Mouse (Mus musculus): ENCODE results near the gene Arhgef11. TPM values are rescaled to one million over a fixed set of nuclear protein-coding genes. Genes with fewer than 3 reads are reported as not detected.

Gene Arhgef11
- polyA plus RNA-seq, 1 experiment from 2014 or later = 17.5 TPM

DNA sequence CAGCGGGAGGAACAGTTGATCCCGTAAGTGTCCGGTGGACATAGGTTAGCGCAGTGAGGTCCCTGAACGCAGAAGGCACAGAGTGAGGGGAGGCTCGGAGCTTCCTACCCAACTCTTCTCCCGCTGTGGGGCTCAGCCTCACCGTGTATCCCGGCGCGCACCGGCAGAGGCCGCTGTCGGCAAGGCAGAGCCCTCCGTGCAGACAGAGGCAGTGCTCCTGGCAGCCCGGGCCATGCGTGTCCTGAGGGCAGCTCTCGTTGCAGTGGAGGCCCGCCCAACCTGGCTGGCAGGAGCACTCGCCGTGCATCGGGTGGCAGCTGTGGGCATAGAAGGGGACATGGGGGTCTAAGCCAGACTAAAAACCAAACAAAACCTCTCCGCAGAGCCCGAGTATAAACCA is 138.6 kb downstream of the Arhgef11 start:
- 6% methylated on average over 24 of the region's 24 CpGs for WGBS

DNA sequence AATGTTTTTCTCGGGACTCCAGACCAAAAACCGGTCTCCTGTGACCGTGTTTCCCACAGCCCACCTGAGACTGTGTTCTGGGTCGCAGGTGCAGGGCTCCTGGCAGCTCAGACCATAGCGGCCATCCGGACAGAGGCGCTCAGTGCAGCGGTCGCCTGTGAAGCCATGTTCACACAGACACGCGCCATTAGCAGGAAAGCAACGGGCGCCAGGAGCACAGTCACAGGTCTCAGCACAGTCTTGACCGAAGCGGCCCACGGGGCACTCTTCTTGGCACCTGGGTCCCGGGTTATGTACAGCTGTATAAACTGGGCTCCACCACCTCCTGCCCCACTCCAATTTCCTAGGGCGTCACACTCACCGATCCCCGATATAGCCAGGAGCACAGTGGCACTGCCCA is 139.1 kb downstream of the Arhgef11 start:
- H3K9ac ChIP-seq (replicated peaks; ENCODE audit: low read depth, low read length) = no peak overlapping the region
- H3K36me3 ChIP-seq (ENCODE audit: control insufficient read depth, insufficient read depth, low read length) = peaks cover 7% of the 10 kb centered on the region
- 52% methylated on average over 20 of the region's 20 CpGs for WGBS
- no peak overlapping the region for H3K27ac ChIP-seq (ENCODE audit: low read length)
- ATAC-seq (ENCODE audit: insufficient number of reproducible peaks, insufficient read depth, low FRiP score, low read depth) = 0 out of 2 replicates have a peak, but pooled peaks have one; percentile 3
- no peaks in the 10 kb centered on the region for H3K27me3 ChIP-seq (ENCODE audit: control insufficient read depth, insufficient read depth, low read length)
- H3K9me3 ChIP-seq (ENCODE audit: control insufficient read depth, low read depth, low read length) = no peaks in the 10 kb centered on the region
- H3K4me3 ChIP-seq (ENCODE audit: low read depth, low read length) = no peak overlapping the region
- 0 out of 2 replicates have a peak, but pooled peaks cover 3% of the 10 kb centered on the region for H3K4me1 ChIP-seq (ENCODE audit: control insufficient read depth, insufficient read depth, low read length)
- peak overlapping the region; percentile 33; the same call in 1 of the 2 replicates for H3K4me2 ChIP-seq (replicated peaks; ENCODE audit: low read depth, low read length)

More for the DNA sequence above, 138.6 kb downstream of the Arhgef11 start:
- peak; percentile 83 for ATAC-seq (ENCODE audit: insufficient number of reproducible peaks, insufficient read depth, low FRiP score, low read depth)
- no peak overlapping the region for H3K9ac ChIP-seq (replicated peaks; ENCODE audit: low read depth, low read length)
- peak overlapping the region; percentile 33; the same call in 1 of the 2 replicates for H3K4me2 ChIP-seq (replicated peaks; ENCODE audit: low read depth, low read length)
- H3K4me1 ChIP-seq (ENCODE audit: control insufficient read depth, insufficient read depth, low read length) = 0 out of 2 replicates have a peak, but pooled peaks cover 3% of the 10 kb centered on the region
- H3K27ac ChIP-seq (ENCODE audit: low read length) = no peak overlapping the region
- no peaks in the 10 kb centered on the region for H3K9me3 ChIP-seq (ENCODE audit: control insufficient read depth, low read depth, low read length)
- H3K4me3 ChIP-seq (ENCODE audit: low read depth, low read length) = no peak overlapping the region
- no peaks in the 10 kb centered on the region for H3K27me3 ChIP-seq (ENCODE audit: control insufficient read depth, insufficient read depth, low read length)
- peaks cover 10% of the 10 kb centered on the region for H3K36me3 ChIP-seq (ENCODE audit: control insufficient read depth, insufficient read depth, low read length)

DNA sequence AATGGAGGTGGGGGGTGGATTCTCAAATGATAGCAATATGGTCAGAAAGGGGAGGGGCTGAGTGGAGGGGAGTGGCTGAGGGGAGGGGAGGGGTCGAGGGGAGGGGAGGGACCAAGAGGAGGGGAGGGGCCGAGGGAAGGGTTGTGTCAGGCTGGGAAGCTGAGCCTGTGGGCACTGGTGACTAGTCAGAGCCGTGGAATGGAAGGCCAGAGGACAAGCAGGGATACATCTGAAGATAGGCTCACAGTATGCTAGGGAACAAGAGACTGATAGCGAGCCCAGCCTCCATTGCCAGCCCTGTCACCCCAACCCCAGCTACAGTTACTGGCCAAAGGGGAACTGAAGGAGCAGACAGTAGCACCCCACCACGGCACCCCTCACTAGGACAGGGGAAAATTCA is 141.3 kb downstream of the Arhgef11 start:
- H3K4me2 ChIP-seq (replicated peaks; ENCODE audit: low read depth, low read length) = no peak overlapping the region
- H3K9ac ChIP-seq (replicated peaks; ENCODE audit: low read depth, low read length) = no peak overlapping the region
- WGBS = 36% methylated on average over 5 of the region's 5 CpGs
- H3K4me3 ChIP-seq (ENCODE audit: low read depth, low read length) = no peak overlapping the region
- H3K27ac ChIP-seq (ENCODE audit: low read length) = no peak overlapping the region
- H3K9me3 ChIP-seq (ENCODE audit: control insufficient read depth, low read depth, low read length) = no peaks in the 10 kb centered on the region
- peaks cover 14% of the 10 kb centered on the region for H3K4me1 ChIP-seq (ENCODE audit: control insufficient read depth, insufficient read depth, low read length)
- no peak for ATAC-seq (ENCODE audit: insufficient number of reproducible peaks, insufficient read depth, low FRiP score, low read depth)
- H3K27me3 ChIP-seq (ENCODE audit: control insufficient read depth, insufficient read depth, low read length) = no peaks in the 10 kb centered on the region
- H3K36me3 ChIP-seq (ENCODE audit: control insufficient read depth, insufficient read depth, low read length) = peaks cover 3% of the 10 kb centered on the region

DNA sequence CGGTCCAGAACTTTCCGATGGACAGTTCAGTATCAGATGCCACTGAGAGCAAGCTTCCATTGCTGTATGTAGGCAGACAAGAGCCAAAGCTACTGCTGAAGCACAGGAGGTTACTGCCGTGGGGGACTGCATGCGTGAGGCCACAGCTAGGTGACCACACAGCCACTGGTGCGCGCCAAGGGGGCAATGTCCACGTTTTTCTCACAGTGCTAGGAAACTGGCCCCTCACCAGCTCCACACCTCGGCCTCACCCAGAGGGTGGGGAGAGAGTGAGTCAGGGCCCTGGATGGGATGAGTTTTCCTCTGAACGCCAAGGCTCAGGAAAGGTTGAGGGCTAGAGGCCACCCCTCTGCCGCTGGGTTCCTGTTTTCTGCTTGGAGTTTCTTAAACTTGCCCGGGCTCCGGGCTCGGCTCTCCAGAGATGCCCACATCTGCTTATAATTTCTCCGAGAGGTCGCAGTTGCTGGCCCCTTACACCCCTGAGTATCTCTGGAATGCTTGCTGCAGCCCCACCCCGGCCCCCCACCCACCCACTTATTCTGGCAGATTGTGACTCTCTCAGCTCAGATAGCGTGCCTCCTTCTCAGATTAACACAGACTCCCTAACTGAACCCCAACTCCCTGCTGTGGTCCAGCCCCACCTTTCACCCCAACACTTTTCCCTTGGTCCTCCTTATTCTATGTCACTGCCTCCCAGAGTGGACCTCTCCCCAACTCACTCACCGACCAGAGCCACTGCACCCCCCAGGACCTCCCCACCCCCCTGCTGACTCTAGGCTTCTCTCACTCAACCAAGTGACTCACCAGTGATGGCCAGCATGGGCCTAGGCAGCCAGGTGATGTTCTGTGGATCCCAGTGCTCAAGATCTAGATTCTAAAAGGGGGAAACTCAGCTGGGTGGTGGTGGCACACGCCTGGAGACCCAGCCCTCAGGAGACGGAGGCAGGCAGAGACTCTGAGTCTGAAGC is 144.3 kb downstream of the Arhgef11 start:
- no peak overlapping the region for H3K4me2 ChIP-seq (replicated peaks; ENCODE audit: low read depth, low read length)
- no peaks in the 10 kb centered on the region for H3K9me3 ChIP-seq (ENCODE audit: control insufficient read depth, low read depth, low read length)
- H3K27me3 ChIP-seq (ENCODE audit: control insufficient read depth, insufficient read depth, low read length) = no peaks in the 10 kb centered on the region
- ATAC-seq (ENCODE audit: insufficient number of reproducible peaks, insufficient read depth, low FRiP score, low read depth) = no peak
- WGBS = 67% methylated on average over 20 of the region's 20 CpGs
- H3K4me3 ChIP-seq (ENCODE audit: low read depth, low read length) = no peak overlapping the region
- H3K36me3 ChIP-seq (ENCODE audit: control insufficient read depth, insufficient read depth, low read length) = peaks cover 3% of the 10 kb centered on the region
- H3K4me1 ChIP-seq (ENCODE audit: control insufficient read depth, insufficient read depth, low read length) = peaks cover 33% of the 10 kb centered on the region
- H3K9ac ChIP-seq (replicated peaks; ENCODE audit: low read depth, low read length) = no peak overlapping the region
- H3K27ac ChIP-seq (ENCODE audit: low read length) = no peak overlapping the region

DNA sequence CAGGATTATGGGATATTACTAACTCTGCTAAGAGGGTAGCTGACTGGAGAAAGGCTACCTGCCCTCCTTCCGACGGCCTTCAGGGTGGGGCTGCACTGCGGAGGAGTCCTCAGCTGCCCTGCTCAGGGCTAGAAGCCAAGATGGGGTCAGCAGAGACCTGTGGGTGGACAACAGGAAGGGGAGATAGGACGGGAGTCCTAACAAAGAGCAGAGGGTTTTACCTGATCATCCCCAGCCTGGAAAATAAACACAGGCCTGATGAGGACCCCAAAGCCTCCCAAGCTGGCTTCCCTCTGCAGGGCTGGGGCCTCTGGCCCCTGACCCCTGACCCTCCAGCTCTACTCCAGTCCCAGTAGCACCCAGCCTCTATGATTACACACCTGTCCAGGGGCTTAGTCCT is 145.8 kb downstream of the Arhgef11 start:
- no peaks in the 10 kb centered on the region for H3K27me3 ChIP-seq (ENCODE audit: control insufficient read depth, insufficient read depth, low read length)
- H3K36me3 ChIP-seq (ENCODE audit: control insufficient read depth, insufficient read depth, low read length) = peaks cover 3% of the 10 kb centered on the region
- H3K9me3 ChIP-seq (ENCODE audit: control insufficient read depth, low read depth, low read length) = no peaks in the 10 kb centered on the region
- no peak overlapping the region for H3K4me3 ChIP-seq (ENCODE audit: low read depth, low read length)
- no peak for ATAC-seq (ENCODE audit: insufficient number of reproducible peaks, insufficient read depth, low FRiP score, low read depth)
- peak overlapping the region; percentile 95 for H3K27ac ChIP-seq (ENCODE audit: low read length)
- H3K9ac ChIP-seq (replicated peaks; ENCODE audit: low read depth, low read length) = no peak overlapping the region; the same call in 1 of the 2 replicates
- 39% methylated on average over 4 of the region's 4 CpGs for WGBS
- peaks cover 44% of the 10 kb centered on the region for H3K4me1 ChIP-seq (ENCODE audit: control insufficient read depth, insufficient read depth, low read length)
- peak overlapping the region; percentile 37 for H3K4me2 ChIP-seq (replicated peaks; ENCODE audit: low read depth, low read length)

DNA sequence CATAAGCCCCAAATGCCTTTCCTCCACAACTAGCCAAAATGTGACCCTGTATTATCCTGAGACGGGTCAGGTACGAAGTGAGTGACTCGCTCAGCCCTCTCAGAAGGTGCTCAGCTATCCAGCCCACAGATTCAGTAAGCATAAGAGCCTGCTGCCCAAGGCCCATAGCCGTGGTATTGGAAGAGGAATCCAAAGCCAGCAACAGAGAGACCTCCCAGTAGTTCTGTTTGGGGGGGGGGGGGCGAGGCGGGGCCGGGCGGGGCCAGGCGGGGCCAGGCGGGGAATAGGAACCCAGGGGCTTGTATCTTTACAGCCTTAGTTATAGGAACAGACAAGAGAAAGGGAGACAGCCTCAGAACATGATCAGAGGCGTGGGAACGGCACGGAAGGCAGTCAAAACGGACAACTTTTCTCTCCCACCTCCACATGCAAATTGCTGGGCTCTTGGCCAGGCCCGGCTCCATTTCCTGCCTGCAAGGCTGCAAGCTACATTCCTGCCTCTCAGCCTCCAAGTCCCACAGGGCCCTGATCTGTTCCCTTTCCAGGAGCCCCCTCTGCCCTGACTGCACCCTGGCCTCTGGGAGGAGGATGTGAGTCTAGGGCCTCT is 146.4 kb downstream of the Arhgef11 start:
- H3K27ac ChIP-seq (ENCODE audit: low read length) = peak overlapping the region; percentile 95
- peaks cover 3% of the 10 kb centered on the region for H3K36me3 ChIP-seq (ENCODE audit: control insufficient read depth, insufficient read depth, low read length)
- H3K9me3 ChIP-seq (ENCODE audit: control insufficient read depth, low read depth, low read length) = no peaks in the 10 kb centered on the region
- H3K4me1 ChIP-seq (ENCODE audit: control insufficient read depth, insufficient read depth, low read length) = peaks cover 42% of the 10 kb centered on the region
- peak overlapping the region; percentile 11; the same call in 1 of the 2 replicates for H3K4me3 ChIP-seq (ENCODE audit: low read depth, low read length)
- H3K9ac ChIP-seq (replicated peaks; ENCODE audit: low read depth, low read length) = no peak overlapping the region; the same call in 1 of the 2 replicates
- peak; percentile 65 for ATAC-seq (ENCODE audit: insufficient number of reproducible peaks, insufficient read depth, low FRiP score, low read depth)
- peak overlapping the region; percentile 37 for H3K4me2 ChIP-seq (replicated peaks; ENCODE audit: low read depth, low read length)
- 22% methylated on average over 9 of the region's 15 CpGs for WGBS
- H3K27me3 ChIP-seq (ENCODE audit: control insufficient read depth, insufficient read depth, low read length) = no peaks in the 10 kb centered on the region

DNA sequence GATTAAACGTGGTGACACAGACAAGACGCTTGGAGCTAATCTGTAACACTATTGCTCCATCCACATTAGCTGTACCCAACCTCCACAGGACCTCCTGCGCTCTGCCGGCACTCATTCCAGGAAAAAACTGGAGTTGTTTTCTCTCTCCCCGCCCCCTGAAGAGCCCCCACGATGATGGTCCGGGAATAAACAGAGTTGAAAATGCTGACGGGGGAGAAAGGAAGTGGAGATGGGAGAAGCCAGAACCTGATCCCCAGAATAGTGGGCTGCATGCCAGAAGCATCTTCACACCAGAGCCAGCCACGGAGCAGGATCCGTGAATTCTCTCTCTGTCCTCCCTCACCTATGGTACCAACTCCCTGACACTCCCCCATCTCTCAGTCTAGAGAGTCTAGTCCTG is 147.1 kb downstream of the Arhgef11 start:
- H3K9ac ChIP-seq (replicated peaks; ENCODE audit: low read depth, low read length) = no peak overlapping the region; the same call in 1 of the 2 replicates
- peaks cover 41% of the 10 kb centered on the region for H3K4me1 ChIP-seq (ENCODE audit: control insufficient read depth, insufficient read depth, low read length)
- peak overlapping the region; percentile 95 for H3K27ac ChIP-seq (ENCODE audit: low read length)
- peaks cover 3% of the 10 kb centered on the region for H3K36me3 ChIP-seq (ENCODE audit: control insufficient read depth, insufficient read depth, low read length)
- 15% methylated on average over 10 of the region's 10 CpGs for WGBS
- ATAC-seq (ENCODE audit: insufficient number of reproducible peaks, insufficient read depth, low FRiP score, low read depth) = peak; percentile 3; the same call in 1 of the 2 replicates
- H3K9me3 ChIP-seq (ENCODE audit: control insufficient read depth, low read depth, low read length) = no peaks in the 10 kb centered on the region
- H3K4me2 ChIP-seq (replicated peaks; ENCODE audit: low read depth, low read length) = peak overlapping the region; percentile 37
- peak overlapping the region; percentile 11; the same call in 1 of the 2 replicates for H3K4me3 ChIP-seq (ENCODE audit: low read depth, low read length)
- H3K27me3 ChIP-seq (ENCODE audit: control insufficient read depth, insufficient read depth, low read length) = no peaks in the 10 kb centered on the region

DNA sequence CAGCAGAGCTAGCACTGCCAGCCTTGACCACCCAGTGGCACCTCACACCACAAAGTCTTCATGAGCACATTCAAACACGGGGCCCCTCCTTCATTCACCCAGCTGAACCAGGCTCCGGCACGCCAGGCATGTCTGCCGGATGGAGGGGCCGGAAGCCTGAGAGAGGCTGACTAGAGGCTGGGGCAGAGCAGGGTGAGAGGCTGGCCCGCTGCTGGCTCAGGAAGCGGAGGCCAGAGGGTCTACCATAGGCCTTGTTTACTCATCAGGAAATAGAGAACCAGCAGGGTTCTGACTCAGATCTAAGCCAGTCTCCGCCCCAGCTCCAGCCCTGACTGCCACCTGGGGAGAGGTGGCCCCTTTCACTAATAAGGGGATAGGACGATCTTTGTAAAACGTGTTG is 147.7 kb downstream of the Arhgef11 start:
- Histone ChIP-seq H3K36me3 (ENCODE audit: control insufficient read depth, insufficient read depth, low read length) (no peaks in the 10 kb centered on the region), H3K27ac (ENCODE audit: low read length) (peak overlapping the region; percentile 95), H3K4me3 (ENCODE audit: low read depth, low read length) (no peak overlapping the region), H3K9me3 (ENCODE audit: control insufficient read depth, low read depth, low read length) (no peaks in the 10 kb centered on the region), H3K9ac (replicated peaks; ENCODE audit: low read depth, low read length) (no peak overlapping the region), H3K27me3 (ENCODE audit: control insufficient read depth, insufficient read depth, low read length) (no peaks in the 10 kb centered on the region), H3K4me2 (replicated peaks; ENCODE audit: low read depth, low read length) (peak overlapping the region; percentile 37), H3K4me1 (ENCODE audit: control insufficient read depth, insufficient read depth, low read length) (peaks cover 41% of the 10 kb centered on the region)
- 19% methylated on average over 10 of the region's 10 CpGs for WGBS
- no peak; the same call in 1 of the 2 replicates for ATAC-seq (ENCODE audit: insufficient number of reproducible peaks, insufficient read depth, low FRiP score, low read depth)
